Mouse (Mus musculus): Measurements from ENCODE around the gene Rtbdn. TPM values are rescaled to one million over a fixed set of nuclear protein-coding genes. Genes with fewer than 3 reads are reported as not detected.
A peak's percentile ranks its signal among the peaks of the same experiment; 100 is the strongest.
"Not testable (repeated sequence)": the region's sequence is repeated elsewhere in the genome, so short reads cannot be mapped to it uniquely, and the experiment has no call there.

Gene Rtbdn
- polyA plus RNA-seq, 1 experiment: not detected

DNA sequence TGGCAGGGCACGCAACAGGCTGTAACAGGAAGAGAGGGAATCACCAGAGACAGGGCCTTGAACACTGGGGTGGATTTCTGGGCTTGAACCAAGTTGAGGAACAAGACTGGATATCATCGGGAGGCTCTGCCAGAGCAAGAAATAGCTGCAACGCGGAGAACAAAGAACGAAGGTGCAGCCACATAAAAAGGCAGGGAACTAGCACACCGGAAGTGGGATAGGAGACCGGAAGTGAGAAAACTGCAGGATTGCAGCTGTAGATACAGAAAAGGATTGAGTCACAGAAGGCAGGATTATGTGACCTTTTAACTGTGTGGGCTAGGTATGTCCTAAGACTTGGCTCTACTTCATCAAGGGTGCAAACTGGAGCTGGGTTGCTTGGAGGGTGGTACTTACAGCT is 42.4 kb upstream of the Rtbdn start:
- H3K4me1 ChIP-seq (ENCODE audit: control insufficient read depth, insufficient read depth, low read length): peaks cover 11% of the 10 kb centered on the region
- no peaks in the 10 kb centered on the region for H3K27me3 ChIP-seq (ENCODE audit: control insufficient read depth, insufficient read depth, low read length, poor library complexity, severe bottlenecking)
- H3K9me3 ChIP-seq (replicated peaks; ENCODE audit: control insufficient read depth, insufficient read depth, low read length, poor library complexity, severe bottlenecking): no peaks in the 10 kb centered on the region
- TF ChIP-seq EP300 (IDR thresholded peaks at IDR 0.05; ENCODE audit: insufficient read depth, low read depth, low read length): no peak
- no peak for TF ChIP-seq CTCF (IDR thresholded peaks at IDR 0.05; ENCODE audit: low read depth, low read length)
- TF ChIP-seq POLR2A (IDR thresholded peaks at IDR 0.05; ENCODE audit: insufficient read depth, low read length): no peak
- peak overlapping the region; percentile 76 for H3K27ac ChIP-seq (ENCODE audit: insufficient read depth, low read length)
- H3K4me3 ChIP-seq (ENCODE audit: low read depth, low read length): 0 out of 2 replicates have a peak overlapping the region, but pooled peaks have one; percentile 24
- peak overlapping the region; percentile 85 for H3K9ac ChIP-seq (ENCODE audit: low read depth, poor library complexity, severe bottlenecking)
- no peaks in the 10 kb centered on the region for H3K36me3 ChIP-seq (ENCODE audit: control insufficient read depth, insufficient read depth, low read length, poor library complexity, severe bottlenecking)

DNA sequence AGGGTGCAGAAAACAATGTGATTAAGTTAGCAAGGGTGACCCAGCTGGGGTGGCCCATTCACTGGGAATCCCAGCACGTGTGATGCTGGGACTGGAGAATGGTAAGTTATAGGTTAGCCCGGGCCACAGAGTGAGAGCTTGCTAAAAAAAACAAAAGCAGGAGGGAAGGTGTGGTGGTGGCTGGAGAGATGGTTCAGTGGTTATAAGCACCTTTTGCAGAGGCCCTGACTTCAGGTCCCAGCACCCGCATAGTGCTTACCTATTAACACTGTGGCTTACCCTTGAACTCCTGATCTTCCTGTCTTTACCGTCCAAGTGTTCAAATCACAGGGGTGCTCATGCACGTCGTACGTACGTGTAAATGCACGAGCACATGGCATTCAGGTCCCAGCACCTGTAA is 39.8 kb upstream of the Rtbdn start:
- Histone ChIP-seq H3K4me3 (ENCODE audit: low read depth, low read length) (no peak overlapping the region), H3K9ac (ENCODE audit: low read depth, poor library complexity, severe bottlenecking) (no peak overlapping the region), H3K4me1 (ENCODE audit: control insufficient read depth, insufficient read depth, low read length) (peaks cover 8% of the 10 kb centered on the region), H3K27me3 (ENCODE audit: control insufficient read depth, insufficient read depth, low read length, poor library complexity, severe bottlenecking) (no peaks in the 10 kb centered on the region), H3K27ac (ENCODE audit: insufficient read depth, low read length) (no peak overlapping the region), H3K9me3 (replicated peaks; ENCODE audit: control insufficient read depth, insufficient read depth, low read length, poor library complexity, severe bottlenecking) (no peaks in the 10 kb centered on the region), H3K36me3 (ENCODE audit: control insufficient read depth, insufficient read depth, low read length, poor library complexity, severe bottlenecking) (peaks cover 8% of the 10 kb centered on the region; the same call in 1 of the 2 replicates)
- TF ChIP-seq CTCF (IDR thresholded peaks at IDR 0.05; ENCODE audit: low read depth, low read length): no peak
- TF ChIP-seq POLR2A (IDR thresholded peaks at IDR 0.05; ENCODE audit: insufficient read depth, low read length): no peak
- TF ChIP-seq EP300 (IDR thresholded peaks at IDR 0.05; ENCODE audit: insufficient read depth, low read depth, low read length): no peak

DNA sequence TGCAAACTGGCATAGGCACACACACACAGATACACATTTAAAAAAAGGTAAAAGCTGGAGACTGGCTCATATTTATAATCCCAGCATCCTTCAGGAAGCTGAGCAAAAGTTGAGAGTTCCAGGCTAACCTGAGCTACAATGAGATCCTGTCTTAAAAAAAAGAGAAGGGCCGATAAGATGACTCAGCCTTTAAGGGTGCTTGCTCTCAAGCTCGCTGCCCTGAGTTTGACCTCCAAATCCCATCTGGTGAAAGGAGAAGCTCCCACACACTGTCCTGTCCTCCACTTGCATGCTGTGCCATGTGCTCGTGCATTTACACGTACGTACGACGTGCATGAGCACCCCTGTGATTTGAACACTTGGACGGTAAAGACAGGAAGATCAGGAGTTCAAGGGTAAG is 39.3 kb upstream of the Rtbdn start:
- Histone ChIP-seq H3K9ac (ENCODE audit: low read depth, poor library complexity, severe bottlenecking) (0 out of 2 replicates have a peak overlapping the region, but pooled peaks have one; percentile 10), H3K4me1 (ENCODE audit: control insufficient read depth, insufficient read depth, low read length) (peaks cover 7% of the 10 kb centered on the region), H3K9me3 (replicated peaks; ENCODE audit: control insufficient read depth, insufficient read depth, low read length, poor library complexity, severe bottlenecking) (no peaks in the 10 kb centered on the region), H3K27ac (ENCODE audit: insufficient read depth, low read length) (no peak overlapping the region; the same call in 1 of the 2 replicates), H3K4me3 (ENCODE audit: low read depth, low read length) (no peak overlapping the region), H3K27me3 (ENCODE audit: control insufficient read depth, insufficient read depth, low read length, poor library complexity, severe bottlenecking) (no peaks in the 10 kb centered on the region), H3K36me3 (ENCODE audit: control insufficient read depth, insufficient read depth, low read length, poor library complexity, severe bottlenecking) (peaks cover 8% of the 10 kb centered on the region; the same call in 1 of the 2 replicates)
- no peak for TF ChIP-seq EP300 (IDR thresholded peaks at IDR 0.05; ENCODE audit: insufficient read depth, low read depth, low read length)
- no peak for TF ChIP-seq POLR2A (IDR thresholded peaks at IDR 0.05; ENCODE audit: insufficient read depth, low read length)
- TF ChIP-seq CTCF (IDR thresholded peaks at IDR 0.05; ENCODE audit: low read depth, low read length): no peak

DNA sequence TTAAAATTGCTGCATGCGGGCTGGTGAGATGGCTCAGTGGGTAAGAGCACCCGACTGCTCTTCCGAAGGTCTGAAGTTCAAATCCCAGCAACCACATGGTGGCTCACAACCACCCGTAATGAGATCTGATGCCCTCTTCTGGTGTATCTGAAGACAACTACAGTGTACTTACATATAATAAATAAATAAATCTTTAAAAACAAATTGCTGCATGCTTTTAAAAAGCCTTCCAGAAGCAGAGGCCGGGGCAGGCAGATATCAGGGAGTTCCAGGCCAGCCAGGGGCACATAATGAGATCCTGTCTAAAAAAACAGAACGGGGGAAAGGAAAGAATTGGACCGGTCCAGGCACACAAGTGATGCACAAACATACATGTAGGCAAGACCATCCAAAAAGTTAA is 38.8 kb upstream of the Rtbdn start:
- Histone ChIP-seq H3K4me3 (ENCODE audit: low read depth, low read length) (0 out of 2 replicates have a peak overlapping the region, but pooled peaks have one; percentile 40), H3K9ac (ENCODE audit: low read depth, poor library complexity, severe bottlenecking) (peak overlapping the region; percentile 54), H3K27ac (ENCODE audit: insufficient read depth, low read length) (peak overlapping the region; percentile 58)
- not testable (repeated sequence) for H3K36me3 ChIP-seq (ENCODE audit: control insufficient read depth, insufficient read depth, low read length, poor library complexity, severe bottlenecking); H3K9me3 ChIP-seq (replicated peaks; ENCODE audit: control insufficient read depth, insufficient read depth, low read length, poor library complexity, severe bottlenecking); H3K27me3 ChIP-seq (ENCODE audit: control insufficient read depth, insufficient read depth, low read length, poor library complexity, severe bottlenecking); H3K4me1 ChIP-seq (ENCODE audit: control insufficient read depth, insufficient read depth, low read length)

DNA sequence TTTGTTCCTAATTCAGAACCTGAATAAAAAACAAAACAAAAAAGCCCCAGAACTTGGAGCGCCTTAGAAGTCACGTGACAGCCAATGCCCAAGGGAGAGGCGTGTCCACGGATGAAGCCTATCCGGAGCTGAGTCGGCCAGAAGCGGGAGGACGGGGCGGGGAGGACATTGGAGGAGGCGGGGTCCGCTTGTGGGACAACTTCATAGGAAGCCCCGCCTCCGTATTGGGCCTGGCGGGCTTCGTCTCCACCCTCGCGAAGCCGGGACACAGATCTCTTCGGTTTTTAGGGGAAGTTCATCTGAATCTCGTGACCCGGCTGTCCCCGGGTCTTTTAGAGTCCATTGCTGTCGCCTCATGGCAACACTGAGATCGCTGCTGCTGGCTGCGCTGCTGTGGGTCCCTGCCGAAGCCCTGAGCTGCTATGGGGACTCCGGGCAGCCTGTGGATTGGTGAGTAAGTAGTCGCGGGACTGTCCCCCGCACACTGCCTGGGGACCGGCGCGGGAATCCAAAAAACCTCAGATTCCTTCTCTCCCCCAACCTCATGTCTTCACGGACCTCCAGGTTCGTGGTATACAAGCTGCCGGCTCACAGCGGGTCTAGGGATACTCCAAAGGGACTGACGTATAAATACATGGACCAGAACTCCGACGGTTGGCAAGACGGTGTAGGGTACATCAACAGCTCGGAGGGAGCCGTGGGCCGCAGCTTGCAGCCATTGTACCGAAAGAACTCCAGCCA is 38.2 kb upstream of the Rtbdn start, which contains the start of gene Dnase2a:
TSS of gene Dnase2a (plus strand) at position 140 of the 741 bp plus-strand sequence.
- H3K36me3 ChIP-seq (ENCODE audit: control insufficient read depth, insufficient read depth, low read length, poor library complexity, severe bottlenecking): peaks cover 8% of the 10 kb centered on the region; the same call in 1 of the 2 replicates
- H3K27me3 ChIP-seq (ENCODE audit: control insufficient read depth, insufficient read depth, low read length, poor library complexity, severe bottlenecking): no peaks in the 10 kb centered on the region
- peaks cover 7% of the 10 kb centered on the region for H3K4me1 ChIP-seq (ENCODE audit: control insufficient read depth, insufficient read depth, low read length)
- TF ChIP-seq POLR2A (IDR thresholded peaks at IDR 0.05; ENCODE audit: insufficient read depth, low read length): peak; percentile 54
- no peak for TF ChIP-seq CTCF (IDR thresholded peaks at IDR 0.05; ENCODE audit: low read depth, low read length)
- TF ChIP-seq EP300 (IDR thresholded peaks at IDR 0.05; ENCODE audit: insufficient read depth, low read depth, low read length): peak; percentile 30; the same call in 1 of the 2 replicates
- H3K9ac ChIP-seq (ENCODE audit: low read depth, poor library complexity, severe bottlenecking): peak within 1 kb of the TSS; percentile 91
- peak within 1 kb of the TSS; percentile 58 for H3K27ac ChIP-seq (ENCODE audit: insufficient read depth, low read length)
- H3K9me3 ChIP-seq (replicated peaks; ENCODE audit: control insufficient read depth, insufficient read depth, low read length, poor library complexity, severe bottlenecking): no peaks in the 10 kb centered on the region
- H3K4me3 ChIP-seq (ENCODE audit: low read depth, low read length): peak within 1 kb of the TSS; percentile 76

DNA sequence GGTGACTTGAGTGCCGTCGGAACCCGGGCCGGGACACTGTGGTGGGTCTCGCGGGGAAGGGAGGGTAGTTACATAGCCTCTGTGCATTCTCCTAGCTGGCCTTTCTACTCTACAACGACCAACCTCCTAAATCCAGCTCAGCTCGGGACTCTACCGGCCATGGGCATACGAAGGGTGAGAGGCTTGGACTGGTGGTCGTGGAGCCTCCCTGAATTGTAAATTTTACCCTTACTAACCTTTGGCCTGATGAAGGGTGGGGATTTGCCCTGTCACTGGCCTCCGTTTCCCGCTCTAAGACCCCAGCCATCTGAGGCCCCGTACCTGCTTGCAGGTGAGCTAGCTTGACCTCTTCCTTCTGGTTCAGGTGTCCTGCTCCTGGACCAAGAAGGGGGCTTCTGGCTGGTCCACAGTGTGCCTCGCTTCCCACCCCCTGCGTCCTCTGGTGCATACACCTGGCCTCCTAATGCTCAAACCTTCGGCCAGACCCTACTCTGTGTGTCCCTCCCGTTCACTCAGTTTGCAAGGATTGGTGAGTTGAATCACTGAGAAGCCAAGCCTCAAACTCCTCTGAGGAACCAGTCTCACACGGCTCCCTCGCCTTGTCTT is 37.5 kb upstream of the Rtbdn start:
- Histone ChIP-seq H3K4me1 (ENCODE audit: control insufficient read depth, insufficient read depth, low read length) (peaks cover 5% of the 10 kb centered on the region), H3K27ac (ENCODE audit: insufficient read depth, low read length) (no peak overlapping the region), H3K9ac (ENCODE audit: low read depth, poor library complexity, severe bottlenecking) (peak overlapping the region; percentile 91), H3K4me3 (ENCODE audit: low read depth, low read length) (peak overlapping the region; percentile 76), H3K9me3 (replicated peaks; ENCODE audit: control insufficient read depth, insufficient read depth, low read length, poor library complexity, severe bottlenecking) (peaks cover 2% of the 10 kb centered on the region; the same call in 1 of the 2 replicates), H3K36me3 (ENCODE audit: control insufficient read depth, insufficient read depth, low read length, poor library complexity, severe bottlenecking) (peaks cover 10% of the 10 kb centered on the region), H3K27me3 (ENCODE audit: control insufficient read depth, insufficient read depth, low read length, poor library complexity, severe bottlenecking) (no peaks in the 10 kb centered on the region)
- TF ChIP-seq POLR2A (IDR thresholded peaks at IDR 0.05; ENCODE audit: insufficient read depth, low read length) (no peak), EP300 (IDR thresholded peaks at IDR 0.05; ENCODE audit: insufficient read depth, low read depth, low read length) (no peak), CTCF (IDR thresholded peaks at IDR 0.05; ENCODE audit: low read depth, low read length) (no peak)

Data from ES-Bruce4 (cell line).